Mouse (Mus musculus) myocyte (in vitro differentiated cells): ENCODE data around the gene Smurf1.

Experiments
- CEBPB ChIP-seq: IDR thresholded peaks from 2 replicates; pipeline ENCODE4 v1.6.1; 2011; ENCODE audit warnings: mild to moderate bottlenecking, moderate library complexity; ENCODE audit not compliant: poor library complexity, insufficient read depth, severe bottlenecking
- E2F4 ChIP-seq: IDR thresholded peaks from one replicate; pipeline ENCODE4 v1.6.1; 2011; ENCODE audit warnings: mild to moderate bottlenecking, control low read depth, moderate library complexity; ENCODE audit not compliant: insufficient read depth
- MAX ChIP-seq: IDR thresholded peaks from one replicate; pipeline ENCODE4 v1.6.1; 2011; ENCODE audit warnings: low read depth, mild to moderate bottlenecking, control low read depth
- MYOD1 ChIP-seq, 3 experiments: IDR thresholded peaks; one replicate each; pipeline ENCODE4 v1.6.1; 2011; ENCODE audit warnings: control low read depth in 2 of 3, low read depth in 2 of 3, mild to moderate bottlenecking in 2 of 3, moderate library complexity in 1 of 3; ENCODE audit not compliant: insufficient read length in 2 of 3, control insufficient read depth in 1 of 3
- MYOG ChIP-seq, 3 experiments: IDR thresholded peaks; one replicate each; pipeline ENCODE4 v1.6.1; 2011; ENCODE audit warnings: control low read depth in 2 of 3, low read depth in 2 of 3, mild to moderate bottlenecking in 2 of 3; ENCODE audit not compliant: insufficient read length in 2 of 3, control insufficient read depth in 1 of 3, insufficient read depth in 1 of 3
- POLR2A ChIP-seq: IDR thresholded peaks from one replicate; pipeline ENCODE4 v1.6.1; 2011; ENCODE audit warnings: low read depth, mild to moderate bottlenecking, control low read depth, moderate library complexity; ENCODE audit not compliant: insufficient read length
- POLR2AphosphoS2 ChIP-seq: IDR thresholded peaks from one replicate; pipeline ENCODE4 v1.6.1; 2011; ENCODE audit warnings: low read depth, control low read depth; ENCODE audit not compliant: insufficient read length
- REST ChIP-seq: IDR thresholded peaks from one replicate; pipeline ENCODE4 v1.6.1; 2011; ENCODE audit warnings: mild to moderate bottlenecking, control low read depth, moderate library complexity; ENCODE audit not compliant: insufficient read depth, insufficient read length
- SRF ChIP-seq: IDR thresholded peaks from one replicate; pipeline ENCODE4 v1.6.1; 2011; ENCODE audit warnings: low read depth; ENCODE audit not compliant: control insufficient read depth, insufficient read length
- TCF12 ChIP-seq: IDR thresholded peaks from one replicate; pipeline ENCODE4 v1.6.1; 2011; ENCODE audit warnings: mild to moderate bottlenecking, control low read depth; ENCODE audit not compliant: poor library complexity, insufficient read depth, severe bottlenecking
- TCF3 ChIP-seq: IDR thresholded peaks from one replicate; pipeline ENCODE4 v1.6.1; 2011; ENCODE audit warnings: low read depth, control low read depth; ENCODE audit not compliant: insufficient read length
- USF1 ChIP-seq: IDR thresholded peaks from one replicate; pipeline ENCODE4 v1.6.1; 2011; ENCODE audit warnings: low read depth, mild to moderate bottlenecking, control low read depth, moderate library complexity

GRCm38 (mm10) chr5:144998491-144998890 is 32.8 kb upstream of the Smurf1 start:
- TF ChIP-seq TCF12: no peak
- no peak for TF ChIP-seq POLR2A
- no peak for TF ChIP-seq MAX
- TF ChIP-seq USF1: no peak
- TF ChIP-seq MYOG (IDR thresholded peaks at IDR 0.05; ENCODE audit: control insufficient read depth in 1 of 3, insufficient read depth in 1 of 3, insufficient read length in 2 of 3, low read depth in 2 of 3): no peak
- TF ChIP-seq POLR2AphosphoS2: no peak
- no peak for TF ChIP-seq CEBPB
- no peak for TF ChIP-seq E2F4
- no peak for TF ChIP-seq TCF3
- no peak for TF ChIP-seq REST
- no peak for TF ChIP-seq MYOD1 (IDR thresholded peaks at IDR 0.05; ENCODE audit: control insufficient read depth in 1 of 3, insufficient read length in 2 of 3, low read depth in 2 of 3)
- no peak for TF ChIP-seq SRF
